Mouse (Mus musculus) lung, embryonic 15.5 days (tissue): ENCODE measurements around the gene Pbx3. TPM values are rescaled to one million over a fixed set of nuclear protein-coding genes. Genes with fewer than 3 reads are reported as not detected.

Experiments used
- ATAC-seq: fragments of 200-750 bp; cut with Nextera tagmentation; 2 replicates; pipeline ENCODE4 v1.8.0; 2017; ENCODE audit warnings: moderate number of reproducible peaks, borderline replicate concordance; ENCODE audit not compliant: low FRiP score, low TSS enrichment; ENCODE audit errors: extremely low read depth
- H3K27ac ChIP-seq: fragments of 300-500 bp; sonication (generic); 2 replicates; pipeline ENCODE4 v1.5.1; 2015; ENCODE audit warnings: moderate library complexity, mild to moderate bottlenecking, inconsistent platforms
- H3K27me3 ChIP-seq: fragments of 300-500 bp; sonication (generic); 2 replicates; pipeline ENCODE4 v1.6.1; 2015; ENCODE audit warnings: inconsistent platforms
- H3K36me3 ChIP-seq: fragments of 300-500 bp; sonication (generic); 2 replicates; pipeline ENCODE4 v1.6.1; 2015; ENCODE audit warnings: inconsistent platforms
- H3K4me1 ChIP-seq: fragments of 300-500 bp; sonication (generic); 2 replicates; pipeline ENCODE4 v1.6.1; 2015; ENCODE audit warnings: inconsistent platforms
- H3K4me2 ChIP-seq: fragments of 300-500 bp; sonication (generic); 2 replicates; pipeline ENCODE4 v1.6.1; 2015; ENCODE audit warnings: inconsistent platforms, mild to moderate bottlenecking, moderate library complexity
- H3K4me3 ChIP-seq: fragments of 300-500 bp; sonication (generic); 2 replicates; pipeline ENCODE4 v1.5.1; 2015; ENCODE audit warnings: mild to moderate bottlenecking, inconsistent platforms
- H3K9ac ChIP-seq: fragments of 300-500 bp; sonication (generic); 2 replicates; pipeline ENCODE4 v1.6.1; 2015; ENCODE audit warnings: inconsistent platforms
- H3K9me3 ChIP-seq: fragments of 300-500 bp; sonication (generic); 2 replicates; pipeline ENCODE4 v1.6.1; 2016; ENCODE audit warnings: inconsistent platforms
- WGBS: fragments of 180-500 bp; shearing (Covaris S2); methylation state at CpG from one replicate; pipeline ENCODE4 v1.1.7; 2015; 5-methylcytosine and 5-hydroxymethylcytosine counted together
- polyA plus RNA-seq: library from polyadenylated mRNA; unstranded; fragments of >200 nt; fragmentation: Nextera tagmentation; extraction: Ambion mirVana; gene quantifications from 2 replicates; pipeline ENCODE4 v1.2.1, GENCODE M21; 2015

The Pbx3 gene
- polyA plus RNA-seq, 1 experiment from 2014 or later: 28.6 TPM

DNA sequence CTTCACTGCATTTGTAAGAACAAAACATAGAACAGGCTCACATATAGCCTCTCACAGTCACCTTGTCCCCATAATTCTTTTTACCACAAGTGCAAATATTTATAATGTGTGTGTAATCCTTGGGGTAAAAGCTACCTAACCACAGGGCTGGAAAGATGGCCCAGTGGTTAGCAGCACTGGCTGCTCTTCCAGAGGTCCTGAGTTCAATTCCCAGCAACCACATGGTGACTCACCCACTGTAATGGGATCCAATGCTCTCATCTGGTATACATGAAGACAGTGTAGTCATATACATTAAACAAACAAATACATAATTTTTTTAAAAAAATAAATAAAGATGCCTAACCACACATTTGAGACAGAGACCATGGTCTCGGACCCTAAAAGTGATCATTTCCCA, 240.2 kb downstream of the Pbx3 start:
- Histone ChIP-seq H3K4me1 (no peaks in the 10 kb centered on the region), H3K9me3 (no peaks in the 10 kb centered on the region), H3K4me3 (no peak overlapping the region), H3K9ac (no peak overlapping the region), H3K4me2 (no peak overlapping the region), H3K27me3 (no peaks in the 10 kb centered on the region), H3K27ac (no peak overlapping the region), H3K36me3 (no peaks in the 10 kb centered on the region)
- 78% methylated on average over 1 of the region's 1 CpGs for WGBS
- no peak for ATAC-seq

GRCm38 (mm10) chr2:34129674-34130267, 243.2 kb downstream of the Pbx3 start:
- Histone ChIP-seq H3K4me1 (no peaks in the 10 kb centered on the region), H3K9me3 (no peaks in the 10 kb centered on the region), H3K27me3 (no peaks in the 10 kb centered on the region), H3K4me3 (no peak overlapping the region), H3K36me3 (no peaks in the 10 kb centered on the region), H3K4me2 (no peak overlapping the region), H3K27ac (no peak overlapping the region), H3K9ac (no peak overlapping the region)
- 54% methylated on average over 13 of the region's 13 CpGs for WGBS
- ATAC-seq: no peak

- no peaks in the 10 kb centered on the region for H3K36me3 ChIP-seq
- no peak overlapping the region for H3K9ac ChIP-seq
- no peak overlapping the region for H3K4me3 ChIP-seq
- no peak overlapping the region for H3K4me2 ChIP-seq
- 57% methylated on average over 1 of the region's 1 CpGs for WGBS
- no peak for ATAC-seq
- H3K27me3 ChIP-seq: no peaks in the 10 kb centered on the region
- H3K9me3 ChIP-seq: no peaks in the 10 kb centered on the region
- no peak overlapping the region for H3K27ac ChIP-seq
- no peaks in the 10 kb centered on the region for H3K4me1 ChIP-seq
Measured at GRCm38 (mm10) chr2:34127871-34128270, 245.1 kb downstream of the Pbx3 start.

GRCm38 (mm10) chr2:34123896-34124295, 249.0 kb downstream of the Pbx3 start:
- Histone ChIP-seq H3K9me3 (no peaks in the 10 kb centered on the region), H3K4me3 (no peak overlapping the region), H3K27me3 (no peaks in the 10 kb centered on the region), H3K27ac (no peak overlapping the region), H3K4me1 (no peaks in the 10 kb centered on the region), H3K36me3 (no peaks in the 10 kb centered on the region), H3K4me2 (no peak overlapping the region), H3K9ac (no peak overlapping the region)
- 40% methylated on average over 12 of the region's 12 CpGs for WGBS
- ATAC-seq: no peak

Other genes with a start within 250 kb of the Pbx3 start
- gene Mapkap1, start 33.6 kb upstream of the Pbx3 start, polyA plus RNA-seq: 97.3 and 100 TPM in 2 replicates